ENCODE assay signal across 12 mouse cellular contexts in the genomic region with DNA sequence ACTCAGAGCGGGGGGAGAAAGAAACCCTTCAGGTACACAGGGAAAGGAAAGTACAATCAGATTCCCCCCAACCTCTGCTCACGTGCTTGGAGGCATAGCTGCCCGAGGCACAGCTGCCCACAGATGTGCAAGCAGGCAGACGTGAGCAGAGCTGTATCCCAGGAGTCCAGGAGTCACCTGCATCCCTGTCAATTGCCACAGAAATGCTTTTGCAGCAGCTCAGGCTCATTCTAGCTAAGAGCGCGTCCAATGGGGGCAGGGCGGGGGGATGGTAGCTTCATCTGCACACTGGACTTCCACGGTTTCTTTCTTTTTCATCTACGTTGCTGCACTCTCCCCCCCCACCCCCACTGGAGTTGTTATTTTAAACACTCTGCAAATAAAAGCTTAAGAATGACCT.
A peak's percentile ranks its signal among the peaks of the same experiment; 100 is the strongest.
DNase-seq lines count a peak whose midpoint lies in the region; ATAC-seq lines count a peak whose summit lies in the region.
"Had no signal": no experiment of that assay in that cellular context is flagged by ENCODE, and none has a peak within 500 bp of the region (broad histone marks: within the 10 kb centered on the region; RNA-seq: fewer than 3 reads in every experiment).

No protein-coding gene starts in this region.

- H3K36me3 ChIP-seq in kidney, embryonic 15.5 days = no peaks in the 10 kb centered on the region
- no peaks in the 10 kb centered on the region for H3K36me3 ChIP-seq in embryonic facial prominence, embryonic 11.5 days (replicated peaks; ENCODE audit: control insufficient read depth, insufficient read depth, low read depth, low read length)
- H3K36me3 ChIP-seq in hindbrain, embryonic 15.5 days = no peaks in the 10 kb centered on the region
- no peaks in the 10 kb centered on the region for H3K36me3 ChIP-seq in neural tube, embryonic 13.5 days
- H3K36me3 ChIP-seq: embryonic facial prominence, embryonic 15.5 days; heart, embryonic 13.5 days had no signal

- 56% methylated on average over 9 of the region's 9 CpGs for WGBS in kidney, embryonic 15.5 days
- 46% methylated on average over 9 of the region's 9 CpGs for WGBS in embryonic facial prominence, embryonic 11.5 days
- WGBS in hindbrain, embryonic 15.5 days = 28% methylated on average over 9 of the region's 9 CpGs
- 41% methylated on average over 9 of the region's 9 CpGs for WGBS in neural tube, embryonic 13.5 days

- DNase-seq in kidney, postnatal 36 days = no peak
- peak; percentile 28 for DNase-seq in embryonic facial prominence, embryonic 11.5 days (ENCODE audit: low spot score)
- no peak for DNase-seq in urinary bladder, adult 2 months (ENCODE audit: low spot score)
- no peak for DNase-seq in gastrocnemius, postnatal 10 days
- DNase-seq: adrenal gland, postnatal 10 days; lung, postnatal 36 days had no signal

- 0 out of 2 replicates have a peak overlapping the region, but pooled peaks have one; percentile 1 for H3K4me2 ChIP-seq in kidney, embryonic 15.5 days
- H3K4me2 ChIP-seq in embryonic facial prominence, embryonic 11.5 days (ENCODE audit: low read depth, low read length) = no peak overlapping the region; the same call in 1 of the 2 replicates
- peak overlapping the region; percentile 23; the same call in 1 of the 2 replicates for H3K4me2 ChIP-seq in hindbrain, embryonic 15.5 days
- H3K4me2 ChIP-seq in neural tube, embryonic 13.5 days = peak overlapping the region; percentile 20; the same call in 1 of the 2 replicates
- H3K4me2 ChIP-seq: embryonic facial prominence, embryonic 15.5 days; heart, embryonic 13.5 days had no signal

- H3K9me3 ChIP-seq in kidney, embryonic 15.5 days (replicated peaks) = no peaks in the 10 kb centered on the region
- no peaks in the 10 kb centered on the region for H3K9me3 ChIP-seq in embryonic facial prominence, embryonic 11.5 days (replicated peaks; ENCODE audit: control insufficient read depth, low read length)
- H3K9me3 ChIP-seq in hindbrain, embryonic 15.5 days = no peaks in the 10 kb centered on the region
- 0 out of 2 replicates have a peak, but pooled peaks cover 4% of the 10 kb centered on the region for H3K9me3 ChIP-seq in neural tube, embryonic 13.5 days
- H3K9me3 ChIP-seq: embryonic facial prominence, embryonic 15.5 days; heart, embryonic 13.5 days had no signal

- H3K4me1 ChIP-seq in kidney, embryonic 15.5 days = peaks cover 6% of the 10 kb centered on the region; the same call in 1 of the 2 replicates
- peaks cover 2% of the 10 kb centered on the region; the same call in 1 of the 2 replicates for H3K4me1 ChIP-seq in embryonic facial prominence, embryonic 11.5 days (ENCODE audit: control insufficient read depth, insufficient read depth, low read length)
- H3K4me1 ChIP-seq in hindbrain, embryonic 15.5 days (replicated peaks) = peaks cover 11% of the 10 kb centered on the region; the same call in 1 of the 2 replicates
- H3K4me1 ChIP-seq in neural tube, embryonic 13.5 days (replicated peaks) = peaks cover 12% of the 10 kb centered on the region

- no peaks in the 10 kb centered on the region for H3K27me3 ChIP-seq in kidney, embryonic 15.5 days
- no peaks in the 10 kb centered on the region for H3K27me3 ChIP-seq in embryonic facial prominence, embryonic 11.5 days (ENCODE audit: control insufficient read depth, insufficient read depth, low read length)
- H3K27me3 ChIP-seq in hindbrain, embryonic 15.5 days = no peaks in the 10 kb centered on the region
- H3K27me3 ChIP-seq in neural tube, embryonic 13.5 days = no peaks in the 10 kb centered on the region
- H3K27me3 ChIP-seq: embryonic facial prominence, embryonic 15.5 days; heart, embryonic 13.5 days had no signal

- H3K4me3 ChIP-seq in kidney, embryonic 15.5 days (replicated peaks) = no peak overlapping the region
- H3K4me3 ChIP-seq in embryonic facial prominence, embryonic 11.5 days (ENCODE audit: low read depth, low read length) = no peak overlapping the region
- H3K4me3 ChIP-seq in hindbrain, embryonic 15.5 days = no peak overlapping the region
- H3K4me3 ChIP-seq in neural tube, embryonic 13.5 days = no peak overlapping the region
- H3K4me3 ChIP-seq: embryonic facial prominence, embryonic 15.5 days; heart, embryonic 13.5 days; layer of hippocampus, adult 2 months had no signal

- no peak overlapping the region for H3K27ac ChIP-seq in kidney, embryonic 15.5 days
- H3K27ac ChIP-seq in embryonic facial prominence, embryonic 11.5 days (replicated peaks; ENCODE audit: low read depth, low read length) = no peak overlapping the region
- no peak overlapping the region for H3K27ac ChIP-seq in hindbrain, embryonic 15.5 days (replicated peaks)
- H3K27ac ChIP-seq in neural tube, embryonic 13.5 days (replicated peaks) = no peak overlapping the region
- H3K27ac ChIP-seq: embryonic facial prominence, embryonic 15.5 days; heart, embryonic 13.5 days; layer of hippocampus, adult 2 months had no signal

- H3K9ac ChIP-seq in kidney, embryonic 15.5 days = no peak overlapping the region
- H3K9ac ChIP-seq in embryonic facial prominence, embryonic 11.5 days (replicated peaks; ENCODE audit: low read length) = no peak overlapping the region
- H3K9ac ChIP-seq in hindbrain, embryonic 15.5 days = no peak overlapping the region
- H3K9ac ChIP-seq in neural tube, embryonic 13.5 days = 0 out of 2 replicates have a peak overlapping the region, but pooled peaks have one; percentile 5
- H3K9ac ChIP-seq: embryonic facial prominence, embryonic 15.5 days; heart, embryonic 13.5 days had no signal

- ATAC-seq in kidney, embryonic 15.5 days (replicated peaks; ENCODE audit: low FRiP score) = no peak
- ATAC-seq in embryonic facial prominence, embryonic 11.5 days (replicated peaks; ENCODE audit: insufficient number of reproducible peaks, low FRiP score, low TSS enrichment, low read depth) = 0 out of 2 replicates have a peak, but pooled peaks have one; percentile 39
- 0 out of 2 replicates have a peak, but pooled peaks have one; percentile 54 for ATAC-seq in hindbrain, embryonic 15.5 days (ENCODE audit: low FRiP score, low read depth)
- peak; percentile 72 for ATAC-seq in neural tube, embryonic 13.5 days (ENCODE audit: low read depth)
